Mouse (Mus musculus) cerebellum, postnatal 36 days (tissue): Measurements from ENCODE around the gene Dcdc2b.

Experiments used
- DNase-seq, 2 experiments: peaks; one replicate each; pipeline ENCODE4 v3.0.0; 2021 to 2022; ENCODE audit warnings: mixed read lengths in 2 of 2

The Dcdc2b gene

GRCm38 (mm10) chr4:129576863-129577491 lies 37.1 kb downstream of the Dcdc2b start:
- peak; percentile 41 to 47 for DNase-seq

DNA sequence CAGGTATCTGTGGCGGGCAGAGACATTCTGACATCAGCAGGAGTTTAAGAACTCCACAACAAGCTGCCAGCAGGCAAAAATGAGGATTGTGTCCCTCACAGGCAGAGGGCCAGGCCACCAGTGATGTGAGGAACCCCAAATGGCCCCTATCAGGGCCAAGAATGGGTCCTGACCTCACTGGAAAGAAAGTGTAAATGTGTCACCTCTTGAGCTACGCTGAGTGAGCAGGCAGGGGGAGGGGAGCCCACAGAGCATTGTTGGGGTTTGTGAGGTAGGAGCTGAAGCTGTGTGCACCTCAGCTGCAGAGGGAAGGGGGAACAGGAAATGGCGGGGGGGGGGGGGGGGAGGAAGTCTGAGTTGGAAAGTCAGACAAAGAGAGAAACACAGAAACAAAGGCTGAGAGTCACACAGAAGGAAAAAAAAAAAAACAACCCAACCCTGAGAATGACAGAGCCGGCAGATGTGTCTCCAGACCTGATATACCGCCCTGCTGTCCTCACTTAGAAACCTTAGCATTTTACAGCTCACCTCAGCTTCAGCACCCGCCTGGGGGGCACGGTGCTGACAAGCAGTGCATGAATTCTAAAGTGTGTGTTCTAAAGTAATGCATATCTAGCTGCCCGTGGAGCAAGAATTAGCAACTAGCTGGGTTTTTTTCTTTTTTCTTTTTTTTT lies 38.7 kb downstream of the Dcdc2b start:
- no peak for DNase-seq

- no peak for DNase-seq
Measured at GRCm38 (mm10) chr4:129573430-129573829, 40.6 kb downstream of the Dcdc2b start, which contains the start of gene Lck. Gene Lck, minus strand, starts transcription at chr4:129573641.

DNA sequence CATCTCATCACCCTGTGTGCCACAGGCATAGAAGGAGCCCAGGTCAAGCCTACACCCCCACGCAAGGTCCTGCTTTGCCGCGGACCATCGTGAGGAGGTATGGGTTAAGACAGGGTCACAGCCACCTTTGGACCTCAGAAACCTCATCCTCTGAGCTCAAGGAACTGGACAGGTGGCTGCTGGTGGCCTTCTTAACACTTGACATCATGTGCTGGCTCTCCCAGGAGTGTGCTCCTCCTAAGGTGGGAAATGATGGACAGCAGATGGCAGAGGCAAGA lies 41.0 kb downstream of the Dcdc2b start:
- no peak for DNase-seq

- DNase-seq, result no peak
Measured at GRCm38 (mm10) chr4:129572236-129573092, 41.6 kb downstream of the Dcdc2b start.

- DNase-seq, result no peak
Measured at GRCm38 (mm10) chr4:129571551-129572084, 42.4 kb downstream of the Dcdc2b start.

DNA sequence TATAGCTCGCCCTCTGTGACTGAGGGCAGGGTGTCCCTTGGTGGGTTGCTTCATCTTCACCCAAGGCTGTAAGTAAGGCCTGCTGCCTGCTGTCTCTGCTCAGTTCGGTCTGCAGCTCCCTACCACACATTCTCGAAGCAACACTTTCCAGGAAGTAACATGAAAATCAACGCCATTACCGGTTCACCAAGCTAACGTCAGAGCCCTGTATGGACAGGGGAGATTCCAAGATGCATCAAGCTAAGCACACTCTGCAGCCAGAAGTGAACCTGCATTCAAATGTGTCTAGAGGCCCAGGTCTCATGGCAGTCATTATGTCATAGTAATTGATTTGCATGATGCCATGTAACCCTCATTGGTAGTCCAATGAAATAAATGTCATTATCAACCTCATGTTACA lies 44.0 kb downstream of the Dcdc2b start:
- no peak for DNase-seq

- DNase-seq, result no peak
Measured at GRCm38 (mm10) chr4:129568366-129568765, 45.7 kb downstream of the Dcdc2b start.

DNA sequence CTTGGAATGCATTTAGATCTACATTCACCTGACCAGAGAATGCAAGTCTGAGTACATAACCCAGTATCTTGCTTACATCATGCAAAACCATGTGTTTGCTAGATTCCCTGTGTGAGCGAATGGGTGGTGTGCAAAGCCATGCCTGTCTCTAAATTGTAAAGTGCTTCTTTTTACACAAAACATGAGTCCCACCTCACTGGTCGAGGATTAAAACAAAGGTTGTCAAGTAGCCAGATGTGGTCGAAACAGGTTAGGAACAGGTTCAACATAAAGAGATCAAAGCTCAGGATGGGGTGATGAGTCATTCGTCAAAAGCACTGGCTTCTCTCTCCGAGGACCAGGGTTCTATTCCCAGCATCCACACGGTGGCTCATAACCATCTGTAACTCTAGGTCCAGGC lies 48.9 kb downstream of the Dcdc2b start:
- DNase-seq, result no peak

DNA sequence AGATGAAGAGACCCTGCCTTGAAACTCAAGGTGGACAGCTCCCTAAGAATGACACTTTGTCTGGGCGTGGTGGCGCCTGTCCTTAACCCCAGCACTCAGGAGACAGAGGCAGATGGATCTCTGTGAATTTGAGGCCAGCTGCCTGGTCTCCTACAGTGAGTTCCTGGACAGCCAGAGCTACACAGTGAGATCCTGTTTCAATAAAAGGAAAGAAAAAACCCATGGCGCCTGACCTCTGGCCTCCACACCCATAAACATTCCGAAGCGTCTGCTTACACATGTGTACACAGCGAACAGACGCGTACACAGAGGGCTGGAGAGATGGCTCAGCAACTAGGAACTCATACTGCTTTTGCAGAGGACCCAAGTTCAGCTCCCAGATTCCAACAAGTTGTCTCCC lies 50.3 kb downstream of the Dcdc2b start:
- DNase-seq, result no peak

- DNase-seq, result no peak
Measured at GRCm38 (mm10) chr4:129561184-129561583, 52.9 kb downstream of the Dcdc2b start.
